Mouse (Mus musculus): ENCODE results near the gene Pou3f1. TPM values are rescaled to one million over a fixed set of nuclear protein-coding genes. Genes with fewer than 3 reads are reported as not detected.

Gene Pou3f1
- polyA plus RNA-seq, 1 experiment from 2014 or later: not detected

GRCm38 (mm10) chr4:124643859-124644258 lies 12.7 kb upstream of the Pou3f1 start:
- H3K27me3 ChIP-seq (ENCODE audit: control insufficient read depth, insufficient read depth, low read depth, low read length): peaks cover 17% of the 10 kb centered on the region
- peaks cover 13% of the 10 kb centered on the region for H3K4me1 ChIP-seq (ENCODE audit: control insufficient read depth, low read depth, low read length)
- WGBS (ENCODE audit: insufficient replicate concordance): 74% methylated on average over 9 of the region's 9 CpGs
- no peak overlapping the region for H3K27ac ChIP-seq (ENCODE audit: low read length)
- no peak overlapping the region for H3K9ac ChIP-seq (ENCODE audit: low read depth, low read length)
- no peak for ATAC-seq (ENCODE audit: low read depth)
- H3K4me2 ChIP-seq (ENCODE audit: low read depth, low read length): no peak overlapping the region
- no peaks in the 10 kb centered on the region for H3K9me3 ChIP-seq (replicated peaks; ENCODE audit: control insufficient read depth, low read length)
- H3K4me3 ChIP-seq (ENCODE audit: low read depth, low read length): no peak overlapping the region
- no peaks in the 10 kb centered on the region for H3K36me3 ChIP-seq (ENCODE audit: control insufficient read depth, insufficient read depth)

- Histone ChIP-seq H3K4me2 (ENCODE audit: low read depth, low read length) (peak overlapping the region; percentile 9; the same call in 1 of the 2 replicates), H3K27me3 (ENCODE audit: control insufficient read depth, insufficient read depth, low read depth, low read length) (peaks cover 25% of the 10 kb centered on the region), H3K9me3 (replicated peaks; ENCODE audit: control insufficient read depth, low read length) (no peaks in the 10 kb centered on the region)
Measured at GRCm38 (mm10) chr4:124644974-124645433, 11.6 kb upstream of the Pou3f1 start.

GRCm38 (mm10) chr4:124646591-124646990 lies 10.0 kb upstream of the Pou3f1 start:
- Histone ChIP-seq H3K27ac (ENCODE audit: low read length) (no peak overlapping the region), H3K9ac (ENCODE audit: low read depth, low read length) (no peak overlapping the region), H3K9me3 (replicated peaks; ENCODE audit: control insufficient read depth, low read length) (no peaks in the 10 kb centered on the region), H3K4me3 (ENCODE audit: low read depth, low read length) (peak overlapping the region; percentile 24; the same call in 1 of the 2 replicates), H3K27me3 (ENCODE audit: control insufficient read depth, insufficient read depth, low read depth, low read length) (peaks cover 30% of the 10 kb centered on the region), H3K36me3 (ENCODE audit: control insufficient read depth, insufficient read depth) (no peaks in the 10 kb centered on the region), H3K4me1 (ENCODE audit: control insufficient read depth, low read depth, low read length) (peaks cover 13% of the 10 kb centered on the region), H3K4me2 (ENCODE audit: low read depth, low read length) (peak overlapping the region; percentile 36)
- 11% methylated on average over 8 of the region's 8 CpGs for WGBS (ENCODE audit: insufficient replicate concordance)
- ATAC-seq (ENCODE audit: low read depth): no peak

More at GRCm38 (mm10) chr4:124644974-124645433, 11.6 kb upstream of the Pou3f1 start:
- no peaks in the 10 kb centered on the region for H3K36me3 ChIP-seq (ENCODE audit: control insufficient read depth, insufficient read depth)
- H3K4me1 ChIP-seq (ENCODE audit: control insufficient read depth, low read depth, low read length): peaks cover 13% of the 10 kb centered on the region
- no peak overlapping the region for H3K4me3 ChIP-seq (ENCODE audit: low read depth, low read length)
- H3K9ac ChIP-seq (ENCODE audit: low read depth, low read length): no peak overlapping the region
- peak; percentile 92 for ATAC-seq (ENCODE audit: low read depth)
- no peak overlapping the region for H3K27ac ChIP-seq (ENCODE audit: low read length)
- WGBS (ENCODE audit: insufficient replicate concordance): 3% methylated on average over 3 of the region's 3 CpGs

- no peak for ATAC-seq (ENCODE audit: low read depth)
- 47% methylated on average over 5 of the region's 5 CpGs for WGBS (ENCODE audit: insufficient replicate concordance)
Measured at GRCm38 (mm10) chr4:124647909-124648308, 8.7 kb upstream of the Pou3f1 start.

GRCm38 (mm10) chr4:124652886-124653285 lies 3.7 kb upstream of the Pou3f1 start:
- WGBS (ENCODE audit: insufficient replicate concordance): 9% methylated on average over 9 of the region's 9 CpGs
- no peak overlapping the region for H3K4me3 ChIP-seq (ENCODE audit: low read depth, low read length)
- ATAC-seq (ENCODE audit: low read depth): no peak
- H3K9me3 ChIP-seq (replicated peaks; ENCODE audit: control insufficient read depth, low read length): no peaks in the 10 kb centered on the region
- H3K27me3 ChIP-seq (ENCODE audit: control insufficient read depth, insufficient read depth, low read depth, low read length): peaks cover 79% of the 10 kb centered on the region
- H3K27ac ChIP-seq (ENCODE audit: low read length): no peak overlapping the region
- H3K36me3 ChIP-seq (ENCODE audit: control insufficient read depth, insufficient read depth): no peaks in the 10 kb centered on the region
- peaks cover 10% of the 10 kb centered on the region for H3K4me1 ChIP-seq (ENCODE audit: control insufficient read depth, low read depth, low read length)
- no peak overlapping the region for H3K9ac ChIP-seq (ENCODE audit: low read depth, low read length)
- no peak overlapping the region for H3K4me2 ChIP-seq (ENCODE audit: low read depth, low read length)

More at GRCm38 (mm10) chr4:124647909-124648308, 8.7 kb upstream of the Pou3f1 start:
- H3K27me3 ChIP-seq (ENCODE audit: control insufficient read depth, insufficient read depth, low read depth, low read length): peaks cover 36% of the 10 kb centered on the region
- no peak overlapping the region for H3K9ac ChIP-seq (ENCODE audit: low read depth, low read length)
- no peaks in the 10 kb centered on the region for H3K9me3 ChIP-seq (replicated peaks; ENCODE audit: control insufficient read depth, low read length)
- H3K4me3 ChIP-seq (ENCODE audit: low read depth, low read length): no peak overlapping the region
- no peaks in the 10 kb centered on the region for H3K36me3 ChIP-seq (ENCODE audit: control insufficient read depth, insufficient read depth)
- no peak overlapping the region for H3K4me2 ChIP-seq (ENCODE audit: low read depth, low read length)
- peaks cover 13% of the 10 kb centered on the region for H3K4me1 ChIP-seq (ENCODE audit: control insufficient read depth, low read depth, low read length)
- H3K27ac ChIP-seq (ENCODE audit: low read length): no peak overlapping the region

GRCm38 (mm10) chr4:124656854-124657650 lies 445 bp downstream of the Pou3f1 start:
- H3K36me3 ChIP-seq (ENCODE audit: control insufficient read depth, insufficient read depth): no peaks in the 10 kb centered on the region
- H3K4me2 ChIP-seq (ENCODE audit: low read depth, low read length): peak overlapping the region; percentile 66
- no peak overlapping the region for H3K27ac ChIP-seq (ENCODE audit: low read length)
- peaks cover 95% of the 10 kb centered on the region for H3K27me3 ChIP-seq (ENCODE audit: control insufficient read depth, insufficient read depth, low read depth, low read length)
- H3K4me3 ChIP-seq (ENCODE audit: low read depth, low read length): peak overlapping the region; percentile 53
- no peaks in the 10 kb centered on the region for H3K9me3 ChIP-seq (replicated peaks; ENCODE audit: control insufficient read depth, low read length)
- H3K9ac ChIP-seq (ENCODE audit: low read depth, low read length): no peak overlapping the region
- WGBS (ENCODE audit: insufficient replicate concordance): under 1% methylated on average over 79 of the region's 92 CpGs
- peak; percentile 87 for ATAC-seq (ENCODE audit: low read depth)
- peaks cover 13% of the 10 kb centered on the region for H3K4me1 ChIP-seq (ENCODE audit: control insufficient read depth, low read depth, low read length)

- ATAC-seq (ENCODE audit: low read depth): peak; percentile 20; the same call in 1 of the 2 replicates
- 1% methylated on average over 44 of the region's 61 CpGs for WGBS (ENCODE audit: insufficient replicate concordance)
- H3K4me3 ChIP-seq (ENCODE audit: low read depth, low read length): peak overlapping the region; percentile 53
- H3K4me1 ChIP-seq (ENCODE audit: control insufficient read depth, low read depth, low read length): peaks cover 13% of the 10 kb centered on the region
- no peaks in the 10 kb centered on the region for H3K36me3 ChIP-seq (ENCODE audit: control insufficient read depth, insufficient read depth)
- peak overlapping the region; percentile 66 for H3K4me2 ChIP-seq (ENCODE audit: low read depth, low read length)
- no peaks in the 10 kb centered on the region for H3K9me3 ChIP-seq (replicated peaks; ENCODE audit: control insufficient read depth, low read length)
- H3K27ac ChIP-seq (ENCODE audit: low read length): no peak overlapping the region
- H3K9ac ChIP-seq (ENCODE audit: low read depth, low read length): no peak overlapping the region
- H3K27me3 ChIP-seq (ENCODE audit: control insufficient read depth, insufficient read depth, low read depth, low read length): peaks cover 98% of the 10 kb centered on the region
Measured at GRCm38 (mm10) chr4:124657781-124658180, 1.2 kb downstream of the Pou3f1 start.

GRCm38 (mm10) chr4:124658412-124658851 lies 1.8 kb downstream of the Pou3f1 start:
- Histone ChIP-seq H3K4me3 (ENCODE audit: low read depth, low read length) (no peak overlapping the region), H3K9ac (ENCODE audit: low read depth, low read length) (no peak overlapping the region), H3K27me3 (ENCODE audit: control insufficient read depth, insufficient read depth, low read depth, low read length) (peaks cover 97% of the 10 kb centered on the region), H3K27ac (ENCODE audit: low read length) (no peak overlapping the region), H3K4me1 (ENCODE audit: control insufficient read depth, low read depth, low read length) (peaks cover 13% of the 10 kb centered on the region), H3K9me3 (replicated peaks; ENCODE audit: control insufficient read depth, low read length) (no peaks in the 10 kb centered on the region), H3K36me3 (ENCODE audit: control insufficient read depth, insufficient read depth) (no peaks in the 10 kb centered on the region), H3K4me2 (ENCODE audit: low read depth, low read length) (no peak overlapping the region)
- no peak for ATAC-seq (ENCODE audit: low read depth)
- 4% methylated on average over 39 of the region's 39 CpGs for WGBS (ENCODE audit: insufficient replicate concordance)

Measured in liver, embryonic 16.5 days (tissue).